Mouse (Mus musculus): ENCODE results near the gene 2900011O08Rik. TPM values are rescaled to one million over a fixed set of nuclear protein-coding genes. Genes with fewer than 3 reads are reported as not detected.

2900011O08Rik gene
- polyA plus RNA-seq, 1 experiment, result not detected

GRCm38 (mm10) chr16:14070471-14071169 lies 84.2 kb downstream of the 2900011O08Rik start:
- TF ChIP-seq CTCF (IDR thresholded peaks at IDR 0.05; ENCODE audit: insufficient read depth, low read depth, low read length), result no peak
- Histone ChIP-seq H3K4me3 (ENCODE audit: insufficient read depth, low read depth, low read length) (no peak overlapping the region), H3K27ac (ENCODE audit: insufficient read depth, low read depth, low read length) (no peak overlapping the region), H3K4me1 (ENCODE audit: control insufficient read depth, insufficient read depth, low read length) (peaks cover 5% of the 10 kb centered on the region; the same call in 1 of the 2 replicates)
- WGBS, result 45% methylated on average over 5 of the region's 5 CpGs

GRCm38 (mm10) chr16:14082925-14083324 lies 96.5 kb downstream of the 2900011O08Rik start:
- H3K27ac ChIP-seq (ENCODE audit: insufficient read depth, low read depth, low read length), result no peak overlapping the region
- WGBS, result 40% methylated on average over 2 of the region's 2 CpGs
- no peak for TF ChIP-seq POLR2A (IDR thresholded peaks at IDR 0.05; ENCODE audit: insufficient read depth, low read depth, low read length)
- no peak for TF ChIP-seq CTCF (IDR thresholded peaks at IDR 0.05; ENCODE audit: insufficient read depth, low read depth, low read length)
- H3K4me3 ChIP-seq (ENCODE audit: insufficient read depth, low read depth, low read length), result no peak overlapping the region
- peaks cover 6% of the 10 kb centered on the region for H3K4me1 ChIP-seq (ENCODE audit: control insufficient read depth, insufficient read depth, low read length)

GRCm38 (mm10) chr16:14088249-14088648 lies 101.8 kb downstream of the 2900011O08Rik start:
- Histone ChIP-seq H3K4me3 (ENCODE audit: insufficient read depth, low read depth, low read length) (no peak overlapping the region), H3K4me1 (ENCODE audit: control insufficient read depth, insufficient read depth, low read length) (peaks cover 3% of the 10 kb centered on the region; the same call in 1 of the 2 replicates), H3K27ac (ENCODE audit: insufficient read depth, low read depth, low read length) (no peak overlapping the region)
- 81% methylated on average over 3 of the region's 3 CpGs for WGBS
- no peak for TF ChIP-seq CTCF (IDR thresholded peaks at IDR 0.05; ENCODE audit: insufficient read depth, low read depth, low read length)
- TF ChIP-seq POLR2A (IDR thresholded peaks at IDR 0.05; ENCODE audit: insufficient read depth, low read depth, low read length), result no peak

- TF ChIP-seq CTCF (IDR thresholded peaks at IDR 0.05; ENCODE audit: insufficient read depth, low read depth, low read length), result no peak
- no peak for TF ChIP-seq POLR2A (IDR thresholded peaks at IDR 0.05; ENCODE audit: insufficient read depth, low read depth, low read length)
- no peak overlapping the region for H3K27ac ChIP-seq (ENCODE audit: insufficient read depth, low read depth, low read length)
- no peaks in the 10 kb centered on the region for H3K4me1 ChIP-seq (ENCODE audit: control insufficient read depth, insufficient read depth, low read length)
- WGBS, result 92% methylated on average over 3 of the region's 3 CpGs
- no peak overlapping the region for H3K4me3 ChIP-seq (ENCODE audit: insufficient read depth, low read depth, low read length)
Measured at GRCm38 (mm10) chr16:14089296-14089695, 102.9 kb downstream of the 2900011O08Rik start.

- WGBS, result 81% methylated on average over 2 of the region's 2 CpGs
- no peak overlapping the region for H3K4me3 ChIP-seq (ENCODE audit: insufficient read depth, low read depth, low read length)
- no peaks in the 10 kb centered on the region for H3K4me1 ChIP-seq (ENCODE audit: control insufficient read depth, insufficient read depth, low read length)
- H3K27ac ChIP-seq (ENCODE audit: insufficient read depth, low read depth, low read length), result no peak overlapping the region
- TF ChIP-seq POLR2A (IDR thresholded peaks at IDR 0.05; ENCODE audit: insufficient read depth, low read depth, low read length) (no peak), CTCF (IDR thresholded peaks at IDR 0.05; ENCODE audit: insufficient read depth, low read depth, low read length) (no peak)
Measured at GRCm38 (mm10) chr16:14091771-14092170, 105.4 kb downstream of the 2900011O08Rik start.

- WGBS, result 66% methylated on average over 6 of the region's 6 CpGs
Measured at GRCm38 (mm10) chr16:14105891-14106290, 119.5 kb downstream of the 2900011O08Rik start.

GRCm38 (mm10) chr16:14109651-14110230 lies 123.3 kb downstream of the 2900011O08Rik start:
- 70% methylated on average over 3 of the region's 3 CpGs for WGBS
- no peak overlapping the region for H3K27ac ChIP-seq (ENCODE audit: insufficient read depth, low read depth, low read length)
- TF ChIP-seq POLR2A (IDR thresholded peaks at IDR 0.05; ENCODE audit: insufficient read depth, low read depth, low read length) (no peak), CTCF (IDR thresholded peaks at IDR 0.05; ENCODE audit: insufficient read depth, low read depth, low read length) (no peak)
- H3K4me3 ChIP-seq (ENCODE audit: insufficient read depth, low read depth, low read length), result no peak overlapping the region
- no peaks in the 10 kb centered on the region for H3K4me1 ChIP-seq (ENCODE audit: control insufficient read depth, insufficient read depth, low read length)

More at GRCm38 (mm10) chr16:14105891-14106290, 119.5 kb downstream of the 2900011O08Rik start:
- no peak for TF ChIP-seq CTCF (IDR thresholded peaks at IDR 0.05; ENCODE audit: insufficient read depth, low read depth, low read length)
- no peak for TF ChIP-seq POLR2A (IDR thresholded peaks at IDR 0.05; ENCODE audit: insufficient read depth, low read depth, low read length)
- Histone ChIP-seq H3K4me3 (ENCODE audit: insufficient read depth, low read depth, low read length) (no peak overlapping the region), H3K27ac (ENCODE audit: insufficient read depth, low read depth, low read length) (no peak overlapping the region), H3K4me1 (ENCODE audit: control insufficient read depth, insufficient read depth, low read length) (no peaks in the 10 kb centered on the region)

GRCm38 (mm10) chr16:14110922-14111321 lies 124.5 kb downstream of the 2900011O08Rik start:
- 69% methylated on average over 2 of the region's 2 CpGs for WGBS
- TF ChIP-seq POLR2A (IDR thresholded peaks at IDR 0.05; ENCODE audit: insufficient read depth, low read depth, low read length) (no peak), CTCF (IDR thresholded peaks at IDR 0.05; ENCODE audit: insufficient read depth, low read depth, low read length) (no peak)
- no peaks in the 10 kb centered on the region for H3K4me1 ChIP-seq (ENCODE audit: control insufficient read depth, insufficient read depth, low read length)
- H3K4me3 ChIP-seq (ENCODE audit: insufficient read depth, low read depth, low read length), result no peak overlapping the region
- H3K27ac ChIP-seq (ENCODE audit: insufficient read depth, low read depth, low read length), result no peak overlapping the region

- Histone ChIP-seq H3K4me1 (ENCODE audit: control insufficient read depth, insufficient read depth, low read length) (no peaks in the 10 kb centered on the region), H3K27ac (ENCODE audit: insufficient read depth, low read depth, low read length) (no peak overlapping the region), H3K4me3 (ENCODE audit: insufficient read depth, low read depth, low read length) (no peak overlapping the region)
- 69% methylated on average over 2 of the region's 2 CpGs for WGBS
- TF ChIP-seq POLR2A (IDR thresholded peaks at IDR 0.05; ENCODE audit: insufficient read depth, low read depth, low read length), result no peak
- no peak for TF ChIP-seq CTCF (IDR thresholded peaks at IDR 0.05; ENCODE audit: insufficient read depth, low read depth, low read length)
Measured at GRCm38 (mm10) chr16:14112133-14112532, 125.7 kb downstream of the 2900011O08Rik start.

All from olfactory bulb, adult 2 months (tissue).